Mouse (Mus musculus) heart, postnatal 0 days (tissue): ENCODE data around the gene Prss28.

Source experiments
- CTCF ChIP-seq: IDR thresholded peaks from 2 replicates; pipeline ENCODE4 v1.5.1; 2016; ENCODE audit warnings: antibody characterized with exemption, control low read depth, low read depth
- EP300 ChIP-seq: IDR thresholded peaks from 2 replicates; pipeline ENCODE4 v1.6.1; 2016; ENCODE audit warnings: antibody characterized with exemption, low read depth

DNA sequence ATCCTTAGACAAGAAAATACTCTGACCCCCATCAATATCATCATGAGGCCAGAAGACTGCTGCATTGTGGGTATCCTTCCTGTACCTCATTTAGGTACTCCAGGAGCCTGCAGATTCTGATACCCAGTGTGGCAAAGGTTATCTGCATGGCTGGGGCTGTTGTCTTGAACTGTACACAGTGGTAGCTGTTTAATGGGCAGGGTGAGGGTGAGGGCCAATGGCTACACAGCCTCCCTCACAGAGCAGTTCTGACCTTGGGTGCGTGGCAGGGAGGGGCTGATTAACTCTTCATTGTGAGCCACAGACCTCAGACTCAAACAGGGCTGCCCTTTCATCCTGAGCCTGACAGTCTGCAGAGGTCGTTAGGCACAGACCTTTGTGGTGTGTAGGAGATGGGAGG, 14.5 kb downstream of the Prss28 start:
- TF ChIP-seq EP300 = no peak
- no peak for TF ChIP-seq CTCF
